Mouse (Mus musculus) small intestine, adult 2 months (tissue): ENCODE measurements around the gene Cdc26.

Experiments used
- CTCF ChIP-seq: fragments of 200-500 bp; IDR thresholded peaks from 2 replicates; pipeline ENCODE4 v1.5.1; 2012; ENCODE audit warnings: low read depth, mild to moderate bottlenecking, control low read depth, inconsistent platforms, low read length, moderate library complexity, mixed read lengths; ENCODE audit not compliant: insufficient replicate concordance, insufficient read length; ENCODE audit errors: extremely low read depth
- POLR2A ChIP-seq: fragments of 200-500 bp; IDR thresholded peaks from 2 replicates; pipeline ENCODE4 v1.6.1; 2012; ENCODE audit warnings: low read depth, mild to moderate bottlenecking, control low read depth, inconsistent platforms, low read length, moderate library complexity

DNA sequence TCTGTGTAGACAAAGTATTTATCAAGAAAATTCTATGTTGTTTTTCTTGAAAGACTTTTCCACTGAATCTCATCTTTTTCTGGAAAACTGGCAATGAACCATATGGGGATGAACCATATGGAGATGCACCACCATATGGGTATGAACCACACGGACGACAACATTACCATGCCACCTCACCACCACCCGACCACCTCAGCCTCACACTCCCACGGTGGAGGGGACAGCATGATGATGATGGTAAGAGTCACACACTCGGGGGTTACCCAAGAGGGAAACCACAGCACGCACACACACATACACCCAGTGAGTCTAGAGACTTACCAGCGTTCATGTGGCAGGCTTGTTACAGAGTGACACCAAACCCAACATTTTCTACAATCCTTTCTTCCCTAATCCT lies 23.0 kb downstream of the Cdc26 start:
- no peak for TF ChIP-seq POLR2A
- no peak for TF ChIP-seq CTCF
